Mouse (Mus musculus): Measurements from ENCODE around the gene Prkch. TPM values are rescaled to one million over a fixed set of nuclear protein-coding genes. Genes with fewer than 3 reads are reported as not detected.
A peak's percentile ranks its signal among the peaks of the same experiment; 100 is the strongest.

Gene Prkch
- total RNA-seq, 2 experiments from 2014 or later: 21.7 to 25.6 TPM

GRCm38 (mm10) chr12:73610831-73611370, 26.3 kb downstream of the Prkch start:
- no peak for DNase-seq

- DNase-seq: no peak
These were observed 27.1 kb downstream of the Prkch start for GRCm38 (mm10) chr12:73611741-73612140.

GRCm38 (mm10) chr12:73613183-73613582, 28.6 kb downstream of the Prkch start:
- no peak for DNase-seq

- peak; percentile 35 for DNase-seq
These were observed 33.1 kb downstream of the Prkch start for GRCm38 (mm10) chr12:73617652-73618051.

- no peak for DNase-seq
These were observed 40.9 kb downstream of the Prkch start for GRCm38 (mm10) chr12:73625277-73626032.

- no peak for DNase-seq
These were observed 43.3 kb downstream of the Prkch start for GRCm38 (mm10) chr12:73627902-73628301.

- no peak for DNase-seq
These were observed 46.0 kb downstream of the Prkch start for GRCm38 (mm10) chr12:73630596-73630995.

- DNase-seq: no peak
These were observed 46.6 kb downstream of the Prkch start for GRCm38 (mm10) chr12:73631148-73631547.

- peak; percentile 19 for DNase-seq
These were observed 48.2 kb downstream of the Prkch start for GRCm38 (mm10) chr12:73632671-73633244.

GRCm38 (mm10) chr12:73633707-73634106, 49.1 kb downstream of the Prkch start:
- DNase-seq: no peak

- no peak for DNase-seq
These were observed 55.0 kb downstream of the Prkch start for GRCm38 (mm10) chr12:73639571-73639970.

- no peak for DNase-seq
These were observed 56.6 kb downstream of the Prkch start for GRCm38 (mm10) chr12:73641183-73641582.

GRCm38 (mm10) chr12:73645216-73645615, 60.6 kb downstream of the Prkch start:
- no peak for DNase-seq

- DNase-seq: no peak
These were observed 63.1 kb downstream of the Prkch start for GRCm38 (mm10) chr12:73647686-73648085.

GRCm38 (mm10) chr12:73656568-73657204, 72.1 kb downstream of the Prkch start:
- DNase-seq: no peak

- no peak for DNase-seq
These were observed 78.8 kb downstream of the Prkch start for GRCm38 (mm10) chr12:73663421-73663820.

- DNase-seq: no peak
These were observed 82.1 kb downstream of the Prkch start for GRCm38 (mm10) chr12:73666701-73667100.

- no peak for DNase-seq
These were observed 83.0 kb downstream of the Prkch start for GRCm38 (mm10) chr12:73667607-73668006.

- DNase-seq: no peak
These were observed 86.1 kb downstream of the Prkch start for GRCm38 (mm10) chr12:73670739-73671138.

GRCm38 (mm10) chr12:73671540-73671939, 86.9 kb downstream of the Prkch start:
- DNase-seq: no peak

- no peak for DNase-seq
These were observed 87.4 kb downstream of the Prkch start for GRCm38 (mm10) chr12:73672007-73672406.

- no peak for DNase-seq
These were observed 89.2 kb downstream of the Prkch start for GRCm38 (mm10) chr12:73673783-73674182.

GRCm38 (mm10) chr12:73675212-73675611, 90.6 kb downstream of the Prkch start:
- DNase-seq: no peak

Data from adrenal gland, postnatal 10 days (tissue).